Mouse (Mus musculus) brain, embryonic 14.5 days (tissue): ENCODE measurements around the gene 4932438H23Rik.

Experiments
- CTCF ChIP-seq: fragments of 200-500 bp; IDR thresholded peaks from 2 replicates; pipeline ENCODE4 v1.5.1; 2012; ENCODE audit warnings: inconsistent platforms, mild to moderate bottlenecking, moderate library complexity, borderline replicate concordance; ENCODE audit not compliant: insufficient read depth, insufficient read length; ENCODE audit errors: extremely low read depth
- POLR2A ChIP-seq: fragments of 200-500 bp; IDR thresholded peaks from 2 replicates; pipeline ENCODE4 v1.6.1; 2012; ENCODE audit warnings: mild to moderate bottlenecking, inconsistent platforms, borderline replicate concordance; ENCODE audit not compliant: poor library complexity, insufficient read depth, insufficient read length, severe bottlenecking; ENCODE audit errors: extremely low read depth

DNA sequence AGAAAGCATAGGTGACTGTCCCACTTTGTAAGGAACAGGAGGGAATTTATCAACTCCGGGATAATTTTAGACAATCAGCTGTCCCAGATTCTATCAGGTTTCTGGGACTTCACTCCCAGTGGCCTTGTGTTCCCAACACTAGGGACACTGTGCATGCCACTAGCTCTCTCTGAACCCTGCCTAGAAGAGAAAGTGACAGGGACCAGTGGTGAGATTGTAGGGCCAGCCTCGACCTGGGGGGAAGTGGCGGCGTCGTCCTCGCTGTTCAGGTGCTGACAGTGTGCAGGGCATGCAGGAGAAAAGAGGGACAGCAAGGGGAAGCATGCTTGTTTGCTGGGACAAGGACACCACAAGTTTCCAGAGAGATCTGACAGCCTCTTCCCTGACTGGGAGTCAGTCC is 37.2 kb downstream of the 4932438H23Rik start:
- TF ChIP-seq CTCF: no peak
- no peak for TF ChIP-seq POLR2A
